Mouse (Mus musculus): ENCODE measurements around the gene Crybg2. TPM values are rescaled to one million over a fixed set of nuclear protein-coding genes. Genes with fewer than 3 reads are reported as not detected.

The Crybg2 gene
- total RNA-seq, 2 experiments from 2014 or later, result not detected

DNA sequence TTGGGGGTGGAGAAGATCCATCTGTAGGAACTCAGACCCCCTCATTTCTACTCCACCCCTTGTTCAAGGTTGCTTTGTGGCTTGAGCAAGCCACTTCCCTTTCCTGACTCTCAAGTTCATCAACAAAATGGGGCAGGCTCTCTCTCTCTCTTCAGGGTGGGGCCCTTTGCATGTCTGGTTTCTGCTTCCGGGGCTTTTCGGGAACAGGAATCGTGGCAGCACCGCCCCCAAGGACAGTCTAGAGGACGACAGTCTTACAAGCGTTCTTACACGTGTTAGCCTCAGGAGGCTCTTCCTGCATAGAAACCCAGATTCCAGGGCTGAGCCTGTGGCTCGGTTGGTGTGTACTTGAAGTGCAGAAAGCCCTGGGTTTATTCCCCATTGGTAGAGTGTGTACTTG is 56.4 kb downstream of the Crybg2 start:
- intact Hi-C loops (cut with DNase I), result no loop called here

DNA sequence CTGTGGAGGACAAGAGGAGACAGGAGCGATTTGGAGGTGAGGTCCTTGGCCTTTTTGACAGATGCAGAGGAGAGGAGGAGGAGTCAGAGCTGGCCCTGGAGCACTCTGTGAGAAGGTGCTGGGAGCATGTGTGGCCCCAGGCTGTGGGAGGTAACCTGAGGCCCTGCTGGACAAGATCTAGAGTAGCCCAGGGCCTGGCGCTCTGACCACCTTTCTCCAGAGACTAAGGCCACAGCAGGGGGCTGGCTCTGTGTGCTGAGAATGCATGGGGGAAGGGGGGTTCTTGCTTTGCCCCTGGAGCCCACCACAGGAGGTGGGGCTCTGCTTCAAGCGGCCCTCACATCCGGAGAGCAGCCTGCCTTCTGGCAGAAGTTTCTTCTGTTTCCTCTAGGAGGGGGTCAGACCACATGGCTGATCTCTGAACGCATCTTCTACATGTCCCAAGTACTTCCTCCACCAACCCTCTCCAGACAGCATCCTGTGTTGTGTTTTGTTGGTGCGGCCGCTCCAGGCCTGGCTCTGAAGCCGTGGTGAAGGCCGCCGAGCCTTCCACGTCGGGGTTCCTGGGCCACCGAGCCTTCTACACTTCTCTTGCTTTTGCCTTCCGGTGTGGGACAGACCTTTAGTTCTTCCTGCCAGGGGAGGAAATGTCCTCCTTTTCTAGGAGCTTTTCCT is 57.6 kb downstream of the Crybg2 start:
- intact Hi-C loops (cut with DNase I), result no loop called here
- no peak for DNase-seq

More for the DNA sequence above, 56.4 kb downstream of the Crybg2 start:
- DNase-seq, result no peak

- no peak for DNase-seq
- intact Hi-C loops (cut with DNase I), result no loop called here
Measured at GRCm38 (mm10) chr4:134119042-134119441, 58.4 kb downstream of the Crybg2 start.

- intact Hi-C loops (cut with DNase I), result no loop called here
- no peak for DNase-seq
Measured at GRCm38 (mm10) chr4:134119644-134120043, 59.0 kb downstream of the Crybg2 start.

DNA sequence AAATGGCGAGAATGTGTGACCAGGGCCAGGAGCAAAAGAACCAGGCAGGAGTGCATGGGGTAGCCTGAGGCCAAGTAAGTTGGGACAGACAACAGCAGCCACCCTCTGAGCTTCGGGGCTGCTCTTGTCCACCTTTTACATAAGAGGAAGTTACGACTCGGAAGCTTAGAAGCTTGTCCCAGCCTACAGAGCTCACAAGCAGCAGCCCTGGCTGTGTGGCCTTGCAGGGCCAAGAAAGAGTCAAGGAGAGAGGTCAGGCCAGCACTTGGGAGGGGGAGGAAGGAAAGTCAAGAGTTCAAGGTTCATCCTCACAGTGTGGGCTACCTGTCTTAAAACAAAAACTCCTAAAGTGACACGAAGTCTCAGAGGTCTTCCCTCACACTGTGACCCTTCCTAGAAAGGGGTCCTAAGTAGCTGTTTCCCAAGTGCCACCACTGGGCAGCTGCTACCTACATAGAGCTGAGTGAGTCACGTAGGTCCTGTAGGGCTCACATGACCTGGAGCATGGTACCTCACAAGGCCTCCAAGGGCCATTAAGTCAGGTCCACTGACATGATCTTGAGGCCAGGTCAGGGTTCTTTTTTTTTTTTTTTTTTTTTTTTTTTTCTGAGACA is 59.7 kb downstream of the Crybg2 start:
- DNase-seq, result no peak
- intact Hi-C loops (cut with DNase I), result no loop called here

- intact Hi-C loops (cut with DNase I), result no loop called here
- DNase-seq, result no peak
Measured at GRCm38 (mm10) chr4:134120916-134121315, 60.3 kb downstream of the Crybg2 start.

DNA sequence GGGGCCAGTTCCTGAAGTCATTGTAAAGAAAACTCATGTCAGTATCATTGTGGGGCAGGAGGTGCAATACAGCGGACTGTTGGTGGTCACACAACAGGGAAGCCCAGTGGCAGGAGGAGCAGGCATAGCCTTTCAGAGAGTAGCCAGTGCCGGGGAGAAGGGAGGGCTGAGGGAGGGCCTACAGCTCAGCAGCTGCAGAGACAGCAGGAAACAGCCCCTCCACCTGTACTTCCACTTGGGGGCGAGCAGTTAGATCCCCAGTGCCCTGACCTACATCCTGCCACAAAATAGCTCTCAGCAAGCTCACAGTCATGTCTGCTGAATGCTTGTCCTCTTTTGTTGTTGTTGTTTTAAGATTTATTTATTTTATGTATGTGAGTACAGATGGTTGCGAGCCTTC is 61.0 kb downstream of the Crybg2 start:
- no peak for DNase-seq
- intact Hi-C loops (cut with DNase I), result no loop called here

GRCm38 (mm10) chr4:134122281-134122680 is 61.7 kb downstream of the Crybg2 start:
- intact Hi-C loops (cut with DNase I), result no loop called here
- no peak for DNase-seq

DNA sequence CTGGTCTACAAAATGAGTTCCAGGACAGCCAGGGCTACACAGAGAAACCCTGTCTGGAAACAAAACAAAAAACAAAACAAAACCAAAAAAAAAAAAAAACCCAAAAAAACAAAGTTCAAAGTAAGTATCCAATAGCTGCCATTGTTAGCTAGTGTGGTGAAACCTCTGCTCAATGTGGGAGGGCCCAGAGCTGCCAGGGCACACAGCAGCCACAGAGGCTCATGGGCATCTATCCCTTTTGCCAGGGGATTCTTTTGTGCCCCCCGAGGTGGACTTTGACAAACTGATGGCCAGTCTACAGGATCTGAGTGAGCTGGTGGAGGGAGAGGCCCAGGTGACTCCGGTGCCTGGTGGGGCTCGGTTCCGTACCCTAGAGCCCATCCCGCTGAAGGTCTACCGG is 62.5 kb downstream of the Crybg2 start:
- intact Hi-C loops (cut with DNase I), result no loop called here

DNA sequence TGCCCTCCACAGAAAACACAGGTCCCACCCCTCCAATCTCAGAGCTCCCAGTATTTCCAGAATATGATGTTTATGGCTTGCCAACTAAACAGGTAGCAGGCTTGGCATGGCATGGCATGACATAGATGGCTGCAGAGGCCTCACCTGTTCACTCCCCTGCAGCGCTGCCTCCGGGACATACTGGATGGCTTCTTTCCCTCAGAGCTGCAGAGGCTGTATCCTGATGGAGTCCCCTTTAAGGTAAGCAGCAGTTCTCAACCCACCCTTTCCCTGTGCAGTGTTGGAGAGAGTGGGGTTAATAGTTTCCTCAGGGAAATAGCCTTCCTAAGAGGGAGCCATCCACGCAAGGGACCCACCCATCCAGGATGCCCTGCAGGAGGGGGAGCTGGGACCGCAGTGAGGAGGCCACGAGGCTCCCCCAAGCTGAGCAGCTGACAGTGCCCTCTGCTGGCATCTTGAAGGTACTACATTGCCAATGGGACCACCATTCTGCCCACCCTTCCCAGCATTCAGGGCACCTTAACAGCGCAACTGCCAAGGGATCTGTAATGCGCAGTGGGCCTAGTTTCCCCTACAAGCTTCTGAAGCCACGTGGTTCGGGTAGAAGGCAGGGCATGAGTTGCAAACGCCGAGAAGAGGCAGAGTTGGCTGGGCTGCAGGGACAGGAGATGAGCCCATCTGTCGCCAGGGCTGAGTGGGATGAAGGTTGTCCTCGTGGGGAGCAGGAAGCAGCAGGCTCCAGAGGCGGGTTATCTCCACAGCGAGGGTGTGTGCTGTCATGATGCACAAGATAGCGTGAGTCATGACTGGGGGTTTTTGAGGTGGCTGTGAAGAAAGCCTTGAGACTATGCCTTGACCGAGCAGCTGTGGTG is 63.3 kb downstream of the Crybg2 start:
- intact Hi-C loops (cut with DNase I), result no loop called here
- DNase-seq, result no peak

More for the DNA sequence above, 62.5 kb downstream of the Crybg2 start:
- no peak for DNase-seq

- intact Hi-C loops (cut with DNase I), result no loop called here
- DNase-seq, result no peak
Measured at GRCm38 (mm10) chr4:134125383-134126060, 64.9 kb downstream of the Crybg2 start.

- no peak for DNase-seq
- intact Hi-C loops (cut with DNase I), result no loop called here
Measured at GRCm38 (mm10) chr4:134126300-134127120, 65.9 kb downstream of the Crybg2 start.

DNA sequence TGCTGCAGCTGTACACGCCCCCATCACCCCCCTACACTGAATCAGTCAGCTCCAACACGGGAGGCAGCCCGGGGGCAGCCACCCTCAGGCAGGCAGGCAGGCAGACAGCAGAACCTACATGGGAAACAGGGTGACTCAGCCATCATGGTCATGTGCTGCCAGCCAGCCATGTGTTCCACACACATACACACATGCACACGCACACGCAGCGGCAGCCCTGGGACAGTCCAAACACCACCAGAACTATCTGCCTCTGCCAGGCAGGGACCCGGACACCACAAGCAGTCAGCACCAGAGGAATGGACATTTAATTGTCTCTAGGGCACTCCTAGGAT is 66.5 kb downstream of the Crybg2 start:
- no peak for DNase-seq
- intact Hi-C loops (cut with DNase I), result no loop called here

DNA sequence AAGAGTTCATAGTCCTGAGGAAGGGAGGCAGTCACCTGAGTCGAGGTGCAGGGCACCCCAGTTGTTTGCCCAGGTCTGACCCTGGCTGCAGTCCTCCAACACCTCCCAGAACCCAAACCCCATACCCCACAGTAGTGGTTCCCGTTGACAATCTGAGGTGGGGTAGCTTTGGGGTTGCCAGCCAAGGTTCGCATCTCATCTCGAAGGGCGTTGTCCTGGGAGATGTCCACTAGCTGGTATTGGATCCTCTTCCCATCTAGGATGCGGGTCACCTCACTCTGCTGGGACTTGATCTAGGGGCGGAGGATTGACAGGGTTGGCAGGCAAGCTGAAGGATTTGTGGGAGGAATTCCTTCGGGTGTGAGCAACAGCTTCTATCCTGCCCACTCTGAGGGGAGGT is 67.2 kb downstream of the Crybg2 start:
- no peak for DNase-seq
- intact Hi-C loops (cut with DNase I), result no loop called here

GRCm38 (mm10) chr4:134128221-134128982 is 67.8 kb downstream of the Crybg2 start, which contains the start of gene Sh3bgrl3:
Gene Sh3bgrl3 (minus strand): TSS chr4:134128789.
- peak; percentile 76 to 78 for DNase-seq
- intact Hi-C loops (cut with DNase I), result no loop called here

GRCm38 (mm10) chr4:134128983-134129362 is 68.4 kb downstream of the Crybg2 start:
- intact Hi-C loops (cut with DNase I), result no loop called here
- DNase-seq, result no peak

GRCm38 (mm10) chr4:134129482-134129881 is 68.9 kb downstream of the Crybg2 start:
- DNase-seq, result no peak
- intact Hi-C loops (cut with DNase I), result no loop called here

DNA sequence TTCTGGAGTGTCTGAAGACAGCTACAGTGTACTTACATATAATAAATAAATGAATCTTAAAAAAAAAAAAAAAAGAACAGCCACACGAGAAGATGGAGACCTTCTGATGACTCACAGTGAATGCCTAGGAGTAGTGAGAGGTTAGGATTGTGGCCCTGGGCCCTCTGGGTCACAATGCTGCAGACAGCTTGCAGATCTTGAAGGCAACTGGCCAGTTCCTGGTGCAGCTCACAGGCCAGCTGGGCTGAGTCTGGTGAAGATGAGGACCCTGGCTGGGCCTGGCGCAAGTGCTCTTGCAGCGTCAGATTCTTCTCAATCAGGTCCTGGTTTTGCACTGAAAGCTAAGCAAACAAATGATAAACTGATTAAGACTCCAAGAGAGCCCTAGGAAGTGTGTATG is 71.5 kb downstream of the Crybg2 start:
- intact Hi-C loops (cut with DNase I), result no loop called here
- DNase-seq, result no peak

- no peak for DNase-seq
- intact Hi-C loops (cut with DNase I), result no loop called here
Measured at GRCm38 (mm10) chr4:134132519-134133095, 72.0 kb downstream of the Crybg2 start.

Data from gastrocnemius, postnatal 36 days (tissue).